Mouse (Mus musculus): ENCODE results near the gene Slc17a2.

Slc17a2 gene

GRCm38 (mm10) chr13:23845851-23846250, 39.1 kb downstream of the Slc17a2 start:
- POLR2A ChIA-PET, result interaction anchor here in 2 of 4 experiments (0.6 to 1.4 kb wide), 2 partner anchors 12 to 127 kb away, joined by 3 to 8 read pairs; no protein-coding TSS in a partner anchor
- CTCF ChIA-PET, result no interaction called here

- POLR2A ChIA-PET, result no interaction called here
- CTCF ChIA-PET, result interaction anchor here in 1 of 4 experiments (0.7 kb wide), 1 partner anchor 73 kb away, joined by 5 read pairs; no protein-coding TSS in a partner anchor
Observed at GRCm38 (mm10) chr13:23849299-23849698, 42.5 kb downstream of the Slc17a2 start.

GRCm38 (mm10) chr13:23856401-23856800, 49.6 kb downstream of the Slc17a2 start:
- CTCF ChIA-PET, result no interaction called here
- POLR2A ChIA-PET, result no interaction called here

- CTCF ChIA-PET, result interaction anchor here in 1 of 4 experiments (0.7 kb wide), 1 partner anchor 550 kb away, joined by 5 read pairs; no protein-coding TSS in a partner anchor
Observed at GRCm38 (mm10) chr13:23861815-23862214, 55.0 kb downstream of the Slc17a2 start.

GRCm38 (mm10) chr13:23864711-23865110, 57.9 kb downstream of the Slc17a2 start:
- POLR2A ChIA-PET, result no interaction called here
- CTCF ChIA-PET, result interaction anchor here in 1 of 4 experiments (0.9 kb wide), 1 partner anchor 21 kb away, joined by 3 read pairs; no protein-coding TSS in a partner anchor

More at GRCm38 (mm10) chr13:23861815-23862214, 55.0 kb downstream of the Slc17a2 start:
- POLR2A ChIA-PET, result no interaction called here

GRCm38 (mm10) chr13:23866086-23866710, 59.4 kb downstream of the Slc17a2 start:
- CTCF ChIA-PET, result no interaction called here
- POLR2A ChIA-PET, result interaction anchor here in 3 of 4 experiments (0.7 to 2.0 kb wide), 5 partner anchors 22 to 106 kb away, joined by 3 to 5 read pairs (median 4); partner anchors contain the start of genes Hist1h1a (in 2 of the 3) and Hist1h4a (in 1 of the 3)

- ChIA-PET POLR2A (interaction anchor here in 2 of 4 experiments (0.7 to 2.0 kb wide), 3 partner anchors 103 to 138 kb away, joined by 3 to 5 read pairs (median 3); partner anchors contain the start of genes Hist1h1a (in 1 of the 2) and Hist1h4a (in 1 of the 2)), CTCF (interaction anchor here in 1 of 4 experiments (0.5 to 0.7 kb wide), 2 partner anchors 28 to 43 kb away, joined by 3 to 5 read pairs; no protein-coding TSS in a partner anchor)
Observed at GRCm38 (mm10) chr13:23867000-23867399, 60.2 kb downstream of the Slc17a2 start.

- ChIA-PET POLR2A (interaction anchor here in 2 of 4 experiments (0.7 to 2.0 kb wide), 2 partner anchors 104 to 137 kb away, joined by 3 to 5 read pairs; partner anchors contain the start of gene Hist1h1a (in 1 of the 2)), CTCF (interaction anchor here in 1 of 4 experiments (0.5 to 0.7 kb wide), 2 partner anchors 28 to 43 kb away, joined by 3 to 5 read pairs; no protein-coding TSS in a partner anchor)
Observed at GRCm38 (mm10) chr13:23867405-23867804, 60.6 kb downstream of the Slc17a2 start, which contains the start of gene Slc17a1. TSS of gene Slc17a1 (plus strand) at chr13:23867750.

- ChIA-PET POLR2A (interaction anchor here in 1 of 4 experiments (0.6 kb wide), 1 partner anchor 411 kb away, joined by 3 read pairs; the partner anchor contains the start of gene Carmil1), CTCF (interaction anchor here in 1 of 4 experiments (0.6 to 0.7 kb wide), 2 partner anchors 19 to 76 kb away, joined by 3 read pairs; no protein-coding TSS in a partner anchor)
Observed at GRCm38 (mm10) chr13:23868790-23869533, 62.2 kb downstream of the Slc17a2 start.

- CTCF ChIA-PET, result no interaction called here
- POLR2A ChIA-PET, result interaction anchor here in 1 of 4 experiments (0.7 kb wide), 1 partner anchor 106 kb away, joined by 4 read pairs; no protein-coding TSS in a partner anchor
Observed at GRCm38 (mm10) chr13:23869996-23870395, 63.2 kb downstream of the Slc17a2 start.

GRCm38 (mm10) chr13:23873141-23873540, 66.3 kb downstream of the Slc17a2 start:
- ChIA-PET CTCF (no interaction called here), POLR2A (no interaction called here)
